Mouse (Mus musculus) gastrocnemius, adult 8-10 months (tissue): Measurements from ENCODE around the gene Olfr1019. TPM values are rescaled to one million over a fixed set of nuclear protein-coding genes. Genes with fewer than 3 reads are reported as not detected.

Experiments used
- DNase-seq, 2 experiments: peaks; one replicate each; pipeline ENCODE4 v3.0.0; 2022; ENCODE audit warnings: low spot score in 2 of 2
- total RNA-seq, 4 experiments: library from RNA; stranded (reverse); gene quantifications; 2 replicates each; pipeline ENCODE4 v1.2.4; 2022

The Olfr1019 gene
- not detected for total RNA-seq

DNA sequence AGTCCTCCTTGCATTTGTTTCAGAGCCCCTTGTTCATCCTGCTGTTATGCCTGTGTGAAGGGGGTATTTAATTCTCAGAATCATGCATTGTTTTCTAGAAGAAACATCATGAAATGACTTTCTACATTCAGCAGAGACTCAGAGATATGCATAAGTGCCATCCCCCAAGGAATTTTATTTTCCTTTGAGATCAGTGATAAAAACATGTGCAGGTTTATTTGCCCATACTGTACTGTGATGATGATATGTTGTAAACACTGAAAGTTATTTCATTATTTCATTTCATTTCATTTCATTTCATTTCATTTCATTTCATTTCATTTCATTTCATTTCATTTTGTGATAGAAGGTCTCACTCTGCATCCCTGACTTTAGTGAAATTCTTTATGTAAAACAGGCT is at the start of gene Olfr1019:
TSS of gene Olfr1019 (minus strand) at position 101 of the 400 bp plus-strand sequence.
- no peak for DNase-seq

DNA sequence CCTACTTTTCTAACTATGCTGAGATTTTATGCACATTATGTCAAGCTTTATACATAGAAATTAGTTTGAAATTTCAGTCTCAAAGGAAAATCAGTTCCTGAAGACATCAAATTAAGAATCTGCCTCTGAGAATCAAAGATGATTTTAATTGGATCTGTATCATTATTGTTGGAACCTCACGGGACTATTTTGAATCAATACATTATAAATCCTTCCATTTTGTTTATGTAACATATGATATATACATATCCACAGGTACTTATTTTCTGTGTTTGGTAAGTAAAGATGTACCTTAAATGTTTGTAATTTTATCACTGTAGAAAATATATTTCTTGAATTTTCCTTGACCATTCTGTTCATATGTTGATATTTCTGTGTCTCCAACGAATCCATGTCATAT is 40.1 kb upstream of the Olfr1019 start, which contains the start of gene Olfr1023:
TSS of gene Olfr1023 (plus strand) at position 301 of the 400 bp plus-strand sequence.
- DNase-seq: no peak

DNA sequence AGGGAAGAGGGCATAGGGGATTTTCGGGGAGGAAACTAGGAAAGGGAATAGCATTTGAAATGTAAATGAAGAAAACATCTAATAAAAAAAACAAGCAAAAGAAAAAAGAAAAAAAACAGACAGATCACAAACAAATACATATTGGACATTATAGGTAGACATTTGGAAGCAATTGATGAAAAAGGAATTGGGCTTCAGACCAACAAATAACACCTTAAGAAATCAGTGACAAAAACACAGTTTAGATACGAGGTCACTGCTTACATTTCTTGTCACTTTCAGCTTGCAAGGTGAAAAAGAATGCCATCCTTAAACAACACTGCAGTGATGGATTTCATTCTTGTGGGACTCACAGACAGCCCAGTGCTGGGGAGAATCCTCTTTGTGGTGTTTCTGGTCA is 23.0 kb upstream of the Olfr1019 start, which contains the start of gene Olfr1022:
TSS of gene Olfr1022 (plus strand) at position 301 of the 400 bp plus-strand sequence.
- DNase-seq: no peak

DNA sequence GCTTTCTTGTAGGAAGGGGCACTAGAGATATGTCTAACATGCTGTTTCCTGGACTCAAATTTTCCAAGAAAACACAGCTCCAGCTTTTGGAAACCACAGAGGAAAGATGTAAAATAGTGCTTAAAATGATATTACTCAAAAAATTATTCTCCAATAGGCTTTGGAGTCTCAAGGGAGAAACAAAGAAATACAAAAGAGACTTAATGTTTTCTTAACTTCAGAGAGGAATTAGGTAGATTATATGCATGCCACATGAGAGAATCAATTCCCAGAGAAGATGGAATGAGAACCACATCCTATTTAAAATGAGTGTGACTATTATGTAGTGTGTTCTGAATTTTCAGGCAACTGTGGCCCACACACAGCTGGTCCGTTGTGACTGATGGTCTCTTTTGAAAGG is 1.4 kb upstream of the Olfr1019 start, which contains the start of gene Olfr1020:
TSS of gene Olfr1020 (plus strand) at position 301 of the 400 bp plus-strand sequence.
- no peak for DNase-seq

DNA sequence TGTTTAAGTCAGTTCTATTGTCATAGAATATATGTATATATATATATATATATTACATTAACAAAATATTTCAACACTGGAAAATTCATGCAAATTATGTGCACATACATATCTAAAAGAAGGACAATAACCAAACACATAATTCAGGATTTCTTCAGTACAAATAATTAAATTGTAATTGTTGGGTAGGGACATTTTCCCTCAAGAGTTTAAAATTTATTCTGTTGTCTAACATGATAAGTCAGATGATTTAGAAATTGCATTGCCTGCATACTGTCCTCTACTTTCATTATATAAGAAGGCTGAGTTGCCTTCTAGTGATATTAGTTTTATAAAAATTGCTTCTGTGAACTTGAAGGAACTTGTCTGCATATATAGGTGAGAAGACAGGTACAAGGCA is 27.1 kb downstream of the Olfr1019 start, which contains the start of gene Olfr1018:
TSS of gene Olfr1018 (plus strand) at position 301 of the 400 bp plus-strand sequence.
- no peak for DNase-seq

DNA sequence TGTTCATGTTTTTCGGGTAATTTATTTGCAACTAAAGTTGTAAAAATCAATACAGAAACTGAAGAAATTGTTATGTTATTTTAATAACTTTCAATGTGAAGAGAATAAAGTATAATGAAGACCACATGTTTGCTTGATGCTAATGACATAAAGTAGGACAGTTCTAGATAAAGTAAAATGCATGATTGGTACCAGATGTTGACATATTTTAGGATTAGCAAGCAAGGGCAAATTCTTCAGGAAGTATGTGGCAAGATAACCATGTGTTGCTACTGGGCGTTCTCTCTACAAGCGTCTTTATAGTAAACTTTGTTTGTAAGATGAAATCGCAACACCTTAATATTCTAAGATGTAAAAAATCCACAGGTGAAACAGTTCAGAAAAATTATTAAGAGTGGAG is 40.8 kb downstream of the Olfr1019 start:
- no peak for DNase-seq

DNA sequence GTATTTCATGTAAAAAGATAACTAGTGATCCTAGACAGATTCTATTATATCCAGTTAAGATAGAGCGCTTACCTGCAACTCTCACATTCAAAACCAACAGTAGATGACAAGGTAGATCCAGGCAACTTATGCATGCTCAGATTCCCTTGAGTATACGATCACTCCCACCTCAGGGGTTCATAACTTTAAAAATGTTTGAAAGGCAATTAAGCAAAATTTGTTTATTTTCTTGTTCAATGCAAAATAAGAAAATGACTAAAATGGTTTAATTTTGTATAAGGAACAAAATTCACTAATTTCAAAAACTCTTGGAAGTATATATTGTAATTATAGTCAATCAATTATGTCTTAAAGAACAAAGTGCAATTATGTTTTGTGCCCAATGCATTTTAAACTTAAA is 42.8 kb downstream of the Olfr1019 start, which contains the start of gene Olfr1016:
TSS of gene Olfr1016 (minus strand) at position 101 of the 400 bp plus-strand sequence.
- no peak for DNase-seq

DNA sequence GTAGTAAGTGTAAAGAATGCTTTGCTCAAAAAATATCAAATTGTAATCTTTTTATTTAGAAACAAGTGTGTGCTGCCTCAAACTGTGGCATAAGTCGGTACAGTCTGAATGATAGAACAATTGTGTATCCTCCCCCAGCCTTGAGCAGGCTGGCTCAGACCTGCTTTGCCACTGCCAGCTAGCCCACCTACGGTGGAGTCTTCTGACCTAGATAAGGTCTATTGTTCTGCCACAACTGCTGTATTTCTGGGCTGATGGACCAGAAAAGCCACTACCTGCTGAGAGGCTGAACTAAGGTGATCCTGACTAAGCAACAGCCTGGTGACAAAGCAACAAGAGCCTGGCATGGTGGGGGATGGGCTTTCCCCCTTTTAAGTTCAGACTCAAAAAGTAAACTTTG is 53.0 kb downstream of the Olfr1019 start:
- DNase-seq: no peak

Other genes with a start within 250 kb of the Olfr1019 start
- not detected for gene Olfr1000, start 233.6 kb downstream of the Olfr1019 start, total RNA-seq
- gene Olfr1002, start 194.8 kb downstream of the Olfr1019 start, total RNA-seq: not detected
- not detected for gene Olfr154, start 181.0 kb downstream of the Olfr1019 start, total RNA-seq
- gene Olfr1006, start 166.7 kb downstream of the Olfr1019 start, total RNA-seq: not detected
- gene Olfr1008, start 156.1 kb downstream of the Olfr1019 start, total RNA-seq: not detected
- gene Olfr1009, start 130.1 kb downstream of the Olfr1019 start, total RNA-seq: not detected
- gene Olfr1012, start 82.7 kb downstream of the Olfr1019 start, total RNA-seq: not detected
- not detected for gene Olfr1013, start 78.4 kb downstream of the Olfr1019 start, total RNA-seq
- not detected for gene Olfr1014, start 72.8 kb downstream of the Olfr1019 start, total RNA-seq
- gene Olfr1015, start 63.5 kb downstream of the Olfr1019 start, total RNA-seq: not detected
- not detected for gene Olfr1016, start 42.9 kb downstream of the Olfr1019 start, total RNA-seq
- gene Olfr1018, start 27.0 kb downstream of the Olfr1019 start, total RNA-seq: not detected
- gene Olfr1020, start 1.5 kb upstream of the Olfr1019 start, total RNA-seq: not detected
- not detected for gene Olfr1022, start 23.1 kb upstream of the Olfr1019 start, total RNA-seq
- not detected for gene Olfr1023, start 40.2 kb upstream of the Olfr1019 start, total RNA-seq
- gene Olfr1024, start 59.6 kb upstream of the Olfr1019 start, total RNA-seq: not detected
- gene Olfr1025-ps1, start 69.7 kb upstream of the Olfr1019 start, total RNA-seq: not detected
- not detected for gene Olfr1026, start 76.1 kb upstream of the Olfr1019 start, total RNA-seq
- not detected for gene Olfr1028, start 105.0 kb upstream of the Olfr1019 start, total RNA-seq
- gene Olfr1029, start 128.4 kb upstream of the Olfr1019 start, total RNA-seq: not detected
- gene Olfr1030, start 133.8 kb upstream of the Olfr1019 start, total RNA-seq: not detected
- not detected for gene Olfr1031, start 144.8 kb upstream of the Olfr1019 start, total RNA-seq
- not detected for gene Olfr1032, start 160.1 kb upstream of the Olfr1019 start, total RNA-seq
- under 1 TPM in 1 of 4 experiments, not detected in 3; 0.54 TPM for gene Olfr1033, start 175.2 kb upstream of the Olfr1019 start, total RNA-seq
- gene Olfr1034, start 200.4 kb upstream of the Olfr1019 start, total RNA-seq: not detected
- gene Olfr1036, start 228.5 kb upstream of the Olfr1019 start, total RNA-seq: not detected
- not detected for gene Olfr1037, start 241.9 kb upstream of the Olfr1019 start, total RNA-seq